Mouse (Mus musculus) hindbrain, embryonic 16.5 days (tissue): ENCODE results near the gene Lrguk. TPM values are rescaled to one million over a fixed set of nuclear protein-coding genes. Genes with fewer than 3 reads are reported as not detected.

Experiments used
- ATAC-seq: fragments of 200-750 bp; cut with Nextera tagmentation; 2 replicates; pipeline ENCODE4 v1.8.0; 2017; ENCODE audit warnings: moderate TSS enrichment, moderate library complexity
- H3K27ac ChIP-seq: fragments of 300-500 bp; sonication (generic); 2 replicates; pipeline ENCODE4 v1.5.1; 2014; ENCODE audit warnings: low read depth, mild to moderate bottlenecking, control low read depth, low read length, moderate library complexity
- H3K27me3 ChIP-seq: fragments of 300-500 bp; sonication (generic); replicated peaks from 2 replicates; pipeline ENCODE4 v1.6.1; 2014; ENCODE audit warnings: low read length; ENCODE audit not compliant: control insufficient read depth, insufficient read depth
- H3K36me3 ChIP-seq: fragments of 300-500 bp; sonication (generic); 2 replicates; pipeline ENCODE4 v1.6.1; 2014; ENCODE audit warnings: mild to moderate bottlenecking, low read length, moderate library complexity, mixed read lengths; ENCODE audit not compliant: control insufficient read depth, insufficient read depth
- H3K4me1 ChIP-seq: fragments of 300-500 bp; sonication (generic); 2 replicates; pipeline ENCODE4 v1.6.1; 2014; ENCODE audit warnings: low read depth, low read length; ENCODE audit not compliant: control insufficient read depth, insufficient read depth
- H3K4me2 ChIP-seq: fragments of 300-500 bp; sonication (generic); 2 replicates; pipeline ENCODE4 v1.6.1; 2014; ENCODE audit warnings: mild to moderate bottlenecking, low read length, control low read depth, moderate library complexity
- H3K4me3 ChIP-seq: fragments of 300-500 bp; sonication (generic); 2 replicates; pipeline ENCODE4 v1.5.1; 2014; ENCODE audit warnings: mild to moderate bottlenecking, low read length, control low read depth, moderate library complexity
- H3K9ac ChIP-seq: fragments of 300-500 bp; sonication (generic); 2 replicates; pipeline ENCODE4 v1.6.1; 2014; ENCODE audit warnings: low read depth, mild to moderate bottlenecking, control low read depth, low read length, moderate library complexity
- H3K9me3 ChIP-seq: fragments of 300-500 bp; sonication (generic); 2 replicates; pipeline ENCODE4 v1.6.1; 2014; ENCODE audit warnings: mild to moderate bottlenecking, low read length, moderate library complexity; ENCODE audit not compliant: control insufficient read depth
- WGBS: fragments of 180-500 bp; shearing (Covaris S2); extraction: QIAGEN DNeasy Blood & Tissue Kit; methylation state at CpG from one replicate; pipeline ENCODE4 v1.1.7; 2014; 5-methylcytosine and 5-hydroxymethylcytosine counted together
- polyA plus RNA-seq: library from polyadenylated mRNA; unstranded; fragments of >200 nt; fragmentation: Nextera tagmentation; extraction: Ambion mirVana; gene quantifications from 2 replicates; pipeline ENCODE4 v1.2.1, GENCODE M21; 2015

Lrguk gene
- polyA plus RNA-seq, 1 experiment from 2014 or later, result 1.2 TPM

- ATAC-seq, result no peak
- Histone ChIP-seq H3K27ac (no peak overlapping the region), H3K9ac (no peak overlapping the region), H3K36me3 (no peaks in the 10 kb centered on the region), H3K4me2 (no peak overlapping the region), H3K4me1 (no peaks in the 10 kb centered on the region), H3K27me3 (no peaks in the 10 kb centered on the region), H3K4me3 (no peak overlapping the region), H3K9me3 (no peaks in the 10 kb centered on the region)
- WGBS, result 64% methylated on average over 6 of the region's 6 CpGs
These were observed 15.8 kb upstream of the Lrguk start for GRCm38 (mm10) chr6:34013469-34013868.

GRCm38 (mm10) chr6:34029746-34030027, 439 bp downstream of the Lrguk start:
- peak overlapping the region; percentile 29; the same call in 1 of the 2 replicates for H3K27ac ChIP-seq
- H3K27me3 ChIP-seq, result no peaks in the 10 kb centered on the region
- ATAC-seq, result peak; percentile 72

GRCm38 (mm10) chr6:34034096-34034495, 4.8 kb downstream of the Lrguk start:
- Histone ChIP-seq H3K9me3 (no peaks in the 10 kb centered on the region), H3K4me2 (no peak overlapping the region), H3K27ac (no peak overlapping the region), H3K9ac (no peak overlapping the region), H3K36me3 (no peaks in the 10 kb centered on the region), H3K27me3 (no peaks in the 10 kb centered on the region), H3K4me3 (no peak overlapping the region), H3K4me1 (no peaks in the 10 kb centered on the region; the same call in 1 of the 2 replicates)
- 67% methylated on average over 3 of the region's 3 CpGs for WGBS
- ATAC-seq, result no peak

More at GRCm38 (mm10) chr6:34029746-34030027, 439 bp downstream of the Lrguk start:
- Histone ChIP-seq H3K4me2 (peak overlapping the region; percentile 94), H3K4me3 (peak overlapping the region; percentile 65), H3K36me3 (no peaks in the 10 kb centered on the region), H3K9ac (peak overlapping the region; percentile 65), H3K9me3 (no peaks in the 10 kb centered on the region), H3K4me1 (no peaks in the 10 kb centered on the region; the same call in none of the 2 replicates)
- 0% methylated on average over 3 of the region's 4 CpGs for WGBS

GRCm38 (mm10) chr6:34034577-34035461, 5.6 kb downstream of the Lrguk start:
- H3K27ac ChIP-seq, result no peak overlapping the region
- H3K4me1 ChIP-seq, result no peaks in the 10 kb centered on the region; the same call in 1 of the 2 replicates
- WGBS, result 57% methylated on average over 15 of the region's 15 CpGs
- H3K4me2 ChIP-seq, result no peak overlapping the region
- no peaks in the 10 kb centered on the region for H3K27me3 ChIP-seq
- no peak for ATAC-seq
- no peaks in the 10 kb centered on the region for H3K9me3 ChIP-seq
- no peak overlapping the region for H3K9ac ChIP-seq
- no peak overlapping the region for H3K4me3 ChIP-seq
- H3K36me3 ChIP-seq, result no peaks in the 10 kb centered on the region

GRCm38 (mm10) chr6:34040624-34041235, 11.5 kb downstream of the Lrguk start:
- WGBS, result 40% methylated on average over 12 of the region's 12 CpGs
- ATAC-seq, result peak; percentile 77

GRCm38 (mm10) chr6:34041589-34042280, 12.5 kb downstream of the Lrguk start:
- WGBS, result 79% methylated on average over 11 of the region's 11 CpGs
- no peaks in the 10 kb centered on the region for H3K4me1 ChIP-seq
- no peak overlapping the region for H3K4me3 ChIP-seq
- no peaks in the 10 kb centered on the region for H3K36me3 ChIP-seq
- H3K4me2 ChIP-seq, result no peak overlapping the region
- H3K9ac ChIP-seq, result no peak overlapping the region
- no peaks in the 10 kb centered on the region for H3K9me3 ChIP-seq
- no peaks in the 10 kb centered on the region for H3K27me3 ChIP-seq
- ATAC-seq, result no peak
- H3K27ac ChIP-seq, result no peak overlapping the region

More at GRCm38 (mm10) chr6:34040624-34041235, 11.5 kb downstream of the Lrguk start:
- Histone ChIP-seq H3K4me1 (no peaks in the 10 kb centered on the region), H3K27ac (no peak overlapping the region), H3K27me3 (no peaks in the 10 kb centered on the region), H3K36me3 (no peaks in the 10 kb centered on the region), H3K4me3 (no peak overlapping the region), H3K9me3 (no peaks in the 10 kb centered on the region), H3K4me2 (no peak overlapping the region), H3K9ac (no peak overlapping the region)

- Histone ChIP-seq H3K4me2 (no peak overlapping the region), H3K36me3 (no peaks in the 10 kb centered on the region), H3K27me3 (no peaks in the 10 kb centered on the region), H3K27ac (no peak overlapping the region), H3K4me1 (no peaks in the 10 kb centered on the region), H3K4me3 (no peak overlapping the region), H3K9me3 (no peaks in the 10 kb centered on the region), H3K9ac (no peak overlapping the region)
- ATAC-seq, result no peak
- WGBS, result 67% methylated on average over 12 of the region's 12 CpGs
These were observed 15.1 kb downstream of the Lrguk start for GRCm38 (mm10) chr6:34044228-34044811.

GRCm38 (mm10) chr6:34044846-34045540, 15.7 kb downstream of the Lrguk start:
- Histone ChIP-seq H3K36me3 (no peaks in the 10 kb centered on the region), H3K4me3 (no peak overlapping the region), H3K4me1 (no peaks in the 10 kb centered on the region), H3K27me3 (no peaks in the 10 kb centered on the region), H3K9me3 (no peaks in the 10 kb centered on the region), H3K9ac (no peak overlapping the region), H3K4me2 (no peak overlapping the region), H3K27ac (no peak overlapping the region)
- WGBS, result 73% methylated on average over 9 of the region's 9 CpGs
- no peak for ATAC-seq
